10 mouse cellular contexts compared by ENCODE assay signal in the genomic region with DNA sequence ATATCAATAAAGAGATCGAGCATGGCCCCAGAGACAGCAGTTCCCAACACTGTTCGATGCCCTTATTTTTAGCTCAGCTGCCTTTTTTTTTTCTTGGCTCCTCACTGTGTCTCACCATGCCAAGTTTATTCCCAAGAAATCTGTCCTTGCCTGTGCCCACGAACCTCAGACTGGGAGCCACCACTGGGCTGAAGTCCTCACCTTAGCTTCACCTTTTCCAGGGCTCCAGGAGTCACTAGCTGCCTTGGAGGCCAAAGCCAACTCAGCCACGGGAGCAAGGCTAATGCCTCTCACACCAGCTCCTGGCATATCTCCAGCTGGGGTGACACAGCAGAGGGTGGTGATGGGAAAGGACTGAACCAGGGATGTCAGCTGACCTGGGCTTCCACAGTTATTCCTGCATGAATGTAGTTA. TPM values are rescaled to one million over a fixed set of nuclear protein-coding genes. Genes with fewer than 3 reads are reported as not detected.
DNase-seq lines count a peak whose midpoint lies in the region; ATAC-seq and TF ChIP-seq lines count a peak whose summit lies in the region.
"Had no signal": no experiment of that assay in that cellular context is flagged by ENCODE, and none has a peak within 500 bp of the region (broad histone marks: within the 10 kb centered on the region; RNA-seq: fewer than 3 reads in every experiment).

No protein-coding gene starts in this region.

- H3K9ac ChIP-seq in heart, embryonic 11.5 days (ENCODE audit: low read depth, low read length): no peak overlapping the region
- no peak overlapping the region for H3K9ac ChIP-seq in hindbrain, embryonic 16.5 days (ENCODE audit: low read depth, low read length)
- H3K9ac ChIP-seq in hindbrain, embryonic 13.5 days: no peak overlapping the region
- H3K9ac ChIP-seq: midbrain, embryonic 12.5 days had no signal

- H3K4me2 ChIP-seq in heart, embryonic 11.5 days: no peak overlapping the region
- no peak overlapping the region for H3K4me2 ChIP-seq in hindbrain, embryonic 16.5 days (ENCODE audit: low read length)
- H3K4me2 ChIP-seq in hindbrain, embryonic 13.5 days: no peak overlapping the region
- H3K4me2 ChIP-seq: midbrain, embryonic 12.5 days had no signal

- no peaks in the 10 kb centered on the region for H3K9me3 ChIP-seq in heart, embryonic 11.5 days (replicated peaks; ENCODE audit: control insufficient read depth, low read length)
- no peaks in the 10 kb centered on the region for H3K9me3 ChIP-seq in G1E (replicated peaks)
- no peaks in the 10 kb centered on the region for H3K9me3 ChIP-seq in hindbrain, embryonic 16.5 days (ENCODE audit: control insufficient read depth, low read length)
- H3K9me3 ChIP-seq in hindbrain, embryonic 13.5 days: peaks cover 4% of the 10 kb centered on the region; the same call in 1 of the 2 replicates

- TF ChIP-seq CTCF in G1E (IDR thresholded peaks at IDR 0.05; ENCODE audit: low read depth, low read length): no peak

- H3K4me1 ChIP-seq in heart, embryonic 11.5 days (ENCODE audit: control insufficient read depth, insufficient read depth, low read length): no peaks in the 10 kb centered on the region
- H3K4me1 ChIP-seq in G1E (ENCODE audit: insufficient read depth, low read depth, low read length): peaks cover 4% of the 10 kb centered on the region; the same call in 1 of the 2 replicates
- H3K4me1 ChIP-seq in hindbrain, embryonic 16.5 days (ENCODE audit: control insufficient read depth, insufficient read depth, low read depth, low read length): no peaks in the 10 kb centered on the region
- no peaks in the 10 kb centered on the region for H3K4me1 ChIP-seq in hindbrain, embryonic 13.5 days (replicated peaks)
- H3K4me1 ChIP-seq: midbrain, embryonic 12.5 days had no signal

- H3K27me3 ChIP-seq in heart, embryonic 11.5 days (ENCODE audit: control insufficient read depth, insufficient read depth, low read length): peaks cover 3% of the 10 kb centered on the region; the same call in 1 of the 2 replicates
- H3K27me3 ChIP-seq in G1E (ENCODE audit: insufficient read depth, low read length): peaks cover 34% of the 10 kb centered on the region
- no peaks in the 10 kb centered on the region for H3K27me3 ChIP-seq in hindbrain, embryonic 16.5 days (replicated peaks; ENCODE audit: control insufficient read depth, insufficient read depth, low read length)
- H3K27me3 ChIP-seq in hindbrain, embryonic 13.5 days: no peaks in the 10 kb centered on the region
- H3K27me3 ChIP-seq: midbrain, embryonic 12.5 days had no signal

- no peak for ATAC-seq in heart, embryonic 11.5 days (replicated peaks; ENCODE audit: insufficient number of reproducible peaks, low FRiP score, low TSS enrichment)
- ATAC-seq in G1E (ENCODE audit: extremely low read depth, insufficient number of reproducible peaks, low FRiP score, poor library complexity, severe bottlenecking): no peak
- peak; percentile 94 for ATAC-seq in erythroid progenitor cell, adult 5-6 weeks (replicated peaks; ENCODE audit: low FRiP score, poor library complexity, severe bottlenecking)
- ATAC-seq in hindbrain, embryonic 16.5 days: no peak
- no peak for ATAC-seq in hindbrain, embryonic 13.5 days (ENCODE audit: low FRiP score)

- WGBS in heart, embryonic 11.5 days (ENCODE audit: insufficient replicate concordance): 61% methylated on average over 4 of the region's 4 CpGs
- 64% methylated on average over 4 of the region's 4 CpGs for WGBS in hindbrain, embryonic 16.5 days
- 79% methylated on average over 4 of the region's 4 CpGs for WGBS in hindbrain, embryonic 13.5 days

- H3K36me3 ChIP-seq in heart, embryonic 11.5 days (ENCODE audit: control insufficient read depth, insufficient read depth, low read length): no peaks in the 10 kb centered on the region
- no peaks in the 10 kb centered on the region for H3K36me3 ChIP-seq in G1E (replicated peaks)
- no peaks in the 10 kb centered on the region for H3K36me3 ChIP-seq in hindbrain, embryonic 16.5 days (ENCODE audit: control insufficient read depth, insufficient read depth, low read length)
- no peaks in the 10 kb centered on the region for H3K36me3 ChIP-seq in hindbrain, embryonic 13.5 days
- H3K36me3 ChIP-seq: midbrain, embryonic 12.5 days had no signal

- H3K27ac ChIP-seq in heart, embryonic 11.5 days (ENCODE audit: low read depth, low read length): no peak overlapping the region
- no peak overlapping the region for H3K27ac ChIP-seq in hindbrain, embryonic 16.5 days (ENCODE audit: low read depth, low read length)
- no peak overlapping the region for H3K27ac ChIP-seq in hindbrain, embryonic 13.5 days
- H3K27ac ChIP-seq: kidney, postnatal 0 days; midbrain, embryonic 12.5 days had no signal

- H3K4me3 ChIP-seq in heart, embryonic 11.5 days (ENCODE audit: low read depth, low read length): no peak overlapping the region
- H3K4me3 ChIP-seq in G1E (ENCODE audit: low read depth, low read length): no peak overlapping the region
- no peak overlapping the region for H3K4me3 ChIP-seq in hindbrain, embryonic 16.5 days (ENCODE audit: low read length)
- no peak overlapping the region for H3K4me3 ChIP-seq in hindbrain, embryonic 13.5 days
- H3K4me3 ChIP-seq: midbrain, embryonic 12.5 days had no signal

- DNase-seq in heart, adult 11 months: peak; percentile 98
- peak; percentile 16 for DNase-seq in G1E (ENCODE audit: low spot score)
- DNase-seq in kidney, postnatal 25 days: peak; percentile 75 to 89
- DNase-seq in testis, postnatal 14 days (ENCODE audit: low spot score): no peak

RNA-seq across cellular contexts. Expression of gene Trappc10, which starts 11.2 kb away (rescaled TPM):
- 7.6 and 16.4 TPM in 2 replicates for polyA plus RNA-seq in heart, embryonic 11.5 days (2014; fragmentation: Nextera tagmentation; extraction: Ambion mirVana)
- total RNA-seq in G1E (2014; fragmentation: Nextera tagmentation): 43.5 and 93.6 TPM in 2 replicates
- 30.2 and 33.3 TPM in 2 replicates for total RNA-seq in G1E (2017)
- 54.7 and 75.1 TPM in 2 replicates for polyA plus RNA-seq in G1E (2012)
- total RNA-seq in erythroid progenitor cell, adult 5-6 weeks (2015; ENCODE audit: low replicate concordance): 127 and 132 TPM in 2 replicates
- total RNA-seq in erythroid progenitor cell, adult 5-6 weeks (2017; ENCODE audit: low replicate concordance): 81.0 and 108 TPM in 2 replicates
- 11.3 and 21.5 TPM in 2 replicates for polyA plus RNA-seq in hindbrain, embryonic 16.5 days (2015; fragmentation: Nextera tagmentation; extraction: Ambion mirVana)
- 23.1 and 24.7 TPM in 2 replicates for polyA plus RNA-seq in hindbrain, embryonic 13.5 days (2015; fragmentation: Nextera tagmentation; extraction: Ambion mirVana)
